Mouse (Mus musculus) lung, adult 2 months (tissue): ENCODE results near the gene C2cd4c.

Experiments used
- CTCF ChIP-seq: fragments of 200-500 bp; IDR thresholded peaks from 2 replicates; pipeline ENCODE4 v1.5.1; 2011; ENCODE audit warnings: mild to moderate bottlenecking, low read length, control low read depth; ENCODE audit not compliant: insufficient read depth
- POLR2A ChIP-seq: fragments of 200-500 bp; IDR thresholded peaks from 2 replicates; pipeline ENCODE4 v1.6.1; 2011; ENCODE audit warnings: low read depth, mild to moderate bottlenecking, control low read depth, low read length, borderline replicate concordance; ENCODE audit errors: extremely low read depth

DNA sequence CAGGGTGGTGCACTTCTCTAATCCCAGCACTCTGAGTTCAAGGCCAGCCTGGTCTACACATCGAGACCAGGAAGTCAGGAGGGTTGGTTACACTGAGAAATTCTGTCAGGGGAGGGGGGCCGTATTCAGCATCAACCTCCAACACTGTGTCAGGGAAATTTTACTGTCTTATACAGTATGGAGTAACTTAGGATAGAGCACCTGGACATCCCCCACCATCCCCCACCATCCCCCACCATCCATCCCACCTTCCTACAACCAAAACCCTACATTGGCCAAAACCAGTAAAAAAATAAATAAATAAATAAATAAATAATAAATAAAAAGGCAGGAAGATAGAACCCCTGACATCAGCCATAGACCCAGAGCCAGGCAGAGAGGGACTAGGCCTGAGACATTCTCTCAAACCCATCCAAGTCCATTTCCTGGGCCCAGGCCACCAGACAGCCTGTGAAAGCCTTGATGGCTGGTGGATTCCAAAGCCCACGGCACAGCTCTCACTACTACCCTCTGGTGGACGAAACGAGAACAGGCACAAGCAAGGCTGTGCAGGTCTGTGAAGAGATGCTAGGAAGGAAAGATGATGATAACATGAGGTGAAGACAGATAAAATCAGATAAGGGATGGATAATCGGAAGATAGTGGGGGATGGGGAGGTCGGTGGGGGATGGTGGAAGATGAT lies 35.4 kb upstream of the C2cd4c start:
- TF ChIP-seq CTCF = peak; percentile 95
- TF ChIP-seq POLR2A = no peak
